Mouse (Mus musculus): ENCODE measurements around the gene Ftl1-ps1.

Gene Ftl1-ps1

DNA sequence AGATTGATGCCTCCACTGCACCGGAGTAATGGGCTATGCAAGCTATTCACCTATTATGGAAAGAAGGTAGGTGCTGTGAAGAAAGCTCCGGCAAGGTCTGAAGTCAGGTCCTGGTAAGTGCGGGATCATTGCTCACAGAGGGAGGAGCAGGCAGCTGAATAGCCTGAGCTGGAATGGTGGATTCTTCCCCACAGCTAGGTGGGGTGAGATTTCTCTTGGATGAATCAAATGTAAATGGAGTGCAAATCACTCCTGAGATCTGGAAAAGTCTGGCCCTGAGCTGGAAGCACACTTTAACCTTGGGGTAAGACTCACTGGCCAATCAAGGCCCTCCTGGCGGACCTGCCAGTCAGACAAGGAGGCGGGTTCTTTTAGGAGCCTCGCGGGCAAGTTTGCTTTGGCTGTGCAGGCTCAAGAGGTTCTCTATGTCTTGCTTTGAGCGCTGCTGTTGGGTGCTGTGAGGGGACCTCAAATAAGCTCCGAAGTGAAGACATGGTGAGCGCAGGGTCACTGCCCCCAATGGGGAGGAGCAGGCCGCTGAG is at the start of gene Ftl1-ps1:
Gene Ftl1-ps1 (plus strand): TSS at position 397 of the 542 bp plus-strand sequence.
- peak; percentile 3 for DNase-seq

DNA sequence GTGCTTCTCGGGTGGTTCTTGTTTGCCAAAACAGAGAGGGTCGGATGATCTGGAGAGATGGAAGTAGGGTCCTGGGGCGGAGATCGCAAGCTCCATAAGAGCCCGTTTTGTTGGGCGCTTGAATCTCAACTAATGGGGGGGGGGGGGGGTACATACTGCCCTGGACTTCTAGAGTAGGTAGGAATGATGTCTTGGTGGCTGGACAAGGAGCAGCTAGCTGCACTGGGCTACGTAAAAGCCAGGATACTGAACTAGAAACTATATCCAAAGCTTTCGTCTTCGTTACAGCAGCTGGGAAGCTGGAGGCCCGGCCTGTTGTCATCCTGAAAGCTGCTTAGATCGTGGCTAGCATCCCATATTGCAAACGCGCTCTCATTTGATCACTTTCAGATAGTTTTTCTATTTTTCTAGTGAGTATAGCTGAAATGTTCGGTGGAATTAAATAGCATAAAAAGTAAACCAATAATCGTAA is 49.0 kb upstream of the Ftl1-ps1 start:
- no peak for DNase-seq

DNA sequence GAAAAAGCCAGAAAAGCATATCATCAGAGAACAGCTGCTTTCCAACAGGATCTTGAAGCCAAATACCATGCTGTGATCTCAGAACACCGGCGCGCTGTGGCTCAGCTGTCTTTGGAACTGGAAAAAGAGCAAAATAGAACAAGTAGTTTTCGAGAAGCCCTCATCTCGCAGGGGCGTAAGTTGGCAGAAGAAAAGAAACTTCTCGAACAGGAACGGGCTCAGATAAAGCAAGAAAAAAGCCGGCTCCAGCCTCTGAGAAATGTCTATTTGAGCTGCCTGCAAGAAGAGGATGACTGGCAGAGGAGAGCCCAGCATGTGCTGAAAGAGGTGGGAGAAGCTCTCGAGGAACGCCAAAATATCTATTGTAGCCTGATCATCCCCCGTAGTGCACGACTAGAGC is 43.0 kb upstream of the Ftl1-ps1 start:
- DNase-seq: no peak

DNA sequence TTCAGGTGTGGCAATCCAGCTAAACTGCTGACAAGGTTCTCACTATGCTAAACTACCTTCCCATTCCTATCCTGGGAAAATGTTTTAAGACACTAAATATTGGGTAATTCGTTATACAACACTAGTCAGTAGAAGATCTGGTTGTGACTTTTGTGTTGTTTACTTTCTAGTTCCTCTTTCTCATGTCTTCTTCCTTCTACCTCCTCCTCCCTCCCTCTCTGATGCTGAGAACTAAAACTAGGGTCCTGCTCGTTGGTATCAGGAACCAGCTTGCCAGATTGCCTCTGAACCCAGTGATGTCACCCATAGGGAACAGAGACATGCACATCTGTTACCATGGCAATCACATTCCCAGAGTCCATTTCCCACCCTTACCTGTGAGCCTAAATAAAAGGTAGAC is 37.3 kb upstream of the Ftl1-ps1 start:
- no peak for DNase-seq

DNA sequence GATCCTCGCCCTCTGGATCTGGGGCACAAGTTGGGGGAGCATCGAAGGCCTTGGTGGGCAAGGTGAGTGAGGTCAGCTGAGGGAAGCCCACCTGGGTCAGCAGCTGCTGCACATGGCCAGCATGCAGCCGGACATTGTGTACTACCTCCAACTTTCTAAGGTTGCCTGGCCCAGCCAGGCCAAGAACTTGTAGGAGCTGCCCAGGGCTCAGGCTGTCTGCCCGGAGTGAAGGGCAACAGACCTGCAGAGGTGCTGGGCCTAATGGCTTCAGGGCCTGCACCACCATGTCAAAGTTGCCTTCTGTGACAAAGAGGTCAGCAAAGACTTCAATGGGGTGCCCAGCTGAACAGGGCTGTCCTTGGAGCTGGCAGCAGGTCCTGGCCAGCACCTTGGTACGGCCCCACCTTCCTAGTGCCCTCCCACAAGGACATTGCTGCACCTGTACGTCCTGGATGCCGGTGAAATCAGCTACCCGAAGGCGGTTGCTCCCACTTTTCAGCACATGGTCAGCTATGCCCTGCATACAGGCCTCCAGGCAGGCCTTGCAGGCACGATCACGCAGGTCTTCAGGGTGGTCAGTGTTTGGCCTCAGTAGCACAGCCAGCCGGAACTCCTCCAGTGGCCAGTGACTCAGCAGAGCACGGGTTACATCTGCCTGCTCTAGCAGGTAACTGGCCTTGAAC is 36.2 kb upstream of the Ftl1-ps1 start:
- peak; percentile 39 for DNase-seq

DNA sequence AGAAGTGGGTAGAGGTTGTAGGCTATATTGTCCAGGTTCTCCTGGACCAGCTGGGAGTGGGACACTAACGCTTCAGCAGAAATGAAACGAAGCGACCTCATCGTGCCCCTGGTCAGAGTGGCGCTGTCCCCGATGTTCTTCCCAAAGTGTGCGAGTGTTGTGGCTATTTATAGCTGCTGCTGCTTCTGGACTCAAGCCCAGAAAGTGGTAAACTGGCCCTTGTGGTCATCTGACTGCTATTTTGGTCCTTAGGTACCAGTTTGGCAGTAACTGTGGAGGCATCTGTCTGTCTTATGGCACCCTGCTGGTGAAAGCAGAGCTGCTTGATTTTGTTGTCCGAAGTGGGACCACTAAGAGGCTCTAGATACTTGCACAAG is 35.6 kb upstream of the Ftl1-ps1 start, which contains the start of gene Lrrc14b:
Gene Lrrc14b (minus strand): TSS at position 147 of the 377 bp plus-strand sequence.
- peak; percentile 52 for DNase-seq

DNA sequence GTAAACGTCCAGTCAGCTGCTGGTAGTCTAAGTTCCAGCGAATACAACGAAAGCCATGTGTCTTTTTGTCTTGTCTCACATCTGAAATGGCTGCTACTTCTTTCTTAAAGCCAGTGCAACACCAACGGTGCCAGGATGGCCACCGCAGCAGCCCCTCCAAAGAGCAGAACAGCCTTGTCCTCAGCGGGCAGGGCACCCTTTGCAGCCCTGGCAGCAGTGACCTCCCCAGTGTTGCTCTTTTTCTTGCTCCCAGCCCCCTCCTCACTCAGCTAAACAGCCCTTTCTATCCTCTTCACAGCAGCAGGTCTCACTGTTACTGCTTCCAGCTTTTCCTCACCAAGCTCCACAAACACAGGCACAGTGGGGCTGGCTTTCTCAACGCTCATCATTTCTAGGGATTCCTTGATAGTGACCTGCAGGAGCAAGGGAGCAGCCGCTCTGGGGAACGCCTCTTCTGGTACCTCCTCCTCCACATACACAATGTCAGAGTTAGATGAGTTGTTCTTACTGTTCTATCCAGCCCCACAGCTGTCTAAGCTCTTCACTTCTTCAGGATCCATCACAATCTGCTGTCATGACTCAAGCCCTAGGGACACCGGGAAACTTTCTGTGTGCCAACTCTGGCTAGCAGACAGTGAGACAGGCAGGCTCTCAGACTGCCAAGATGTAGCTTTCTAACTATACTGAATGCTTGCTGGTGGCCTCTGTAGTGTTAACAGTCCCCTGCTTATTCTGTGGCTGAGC is 17.8 kb upstream of the Ftl1-ps1 start:
- DNase-seq: no peak

DNA sequence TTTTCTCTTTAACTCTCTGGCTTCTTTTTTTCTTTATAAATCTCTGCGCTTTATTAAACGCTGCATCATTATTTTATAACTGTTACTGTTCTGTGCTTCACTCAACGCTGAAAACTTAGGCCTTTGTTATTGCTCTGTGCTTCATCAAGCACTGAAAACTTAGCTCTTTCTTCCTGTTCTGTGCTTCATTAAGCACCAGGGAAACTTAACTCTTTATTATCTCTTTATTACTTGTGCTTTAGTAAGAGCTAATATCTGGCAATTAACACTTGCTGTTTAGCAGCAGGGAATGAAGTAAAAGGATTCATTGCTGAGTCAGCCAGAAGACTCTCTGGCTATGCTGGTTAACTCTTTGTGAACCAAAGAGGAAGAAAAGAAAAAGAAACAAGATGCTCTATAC is 17.2 kb upstream of the Ftl1-ps1 start:
- DNase-seq: no peak

DNA sequence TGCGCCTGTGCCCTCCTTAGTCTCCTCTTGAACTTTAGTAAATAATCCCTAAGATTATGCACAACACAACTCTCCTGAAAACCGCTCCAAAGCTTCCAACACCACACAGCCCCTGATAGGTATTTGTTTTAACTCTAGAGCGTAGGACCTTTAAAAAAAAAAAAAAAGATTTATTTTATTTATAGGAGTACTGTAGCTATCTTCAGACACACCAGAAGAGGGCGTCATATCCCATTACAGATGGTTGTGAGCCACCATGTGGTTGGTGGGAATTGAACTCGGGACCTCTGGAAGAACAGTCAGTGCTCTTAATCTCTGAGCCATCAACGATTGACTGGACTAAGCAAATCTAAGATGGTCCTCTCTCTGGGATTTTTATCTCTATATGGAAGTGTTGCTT is 9.8 kb upstream of the Ftl1-ps1 start:
- no peak for DNase-seq

DNA sequence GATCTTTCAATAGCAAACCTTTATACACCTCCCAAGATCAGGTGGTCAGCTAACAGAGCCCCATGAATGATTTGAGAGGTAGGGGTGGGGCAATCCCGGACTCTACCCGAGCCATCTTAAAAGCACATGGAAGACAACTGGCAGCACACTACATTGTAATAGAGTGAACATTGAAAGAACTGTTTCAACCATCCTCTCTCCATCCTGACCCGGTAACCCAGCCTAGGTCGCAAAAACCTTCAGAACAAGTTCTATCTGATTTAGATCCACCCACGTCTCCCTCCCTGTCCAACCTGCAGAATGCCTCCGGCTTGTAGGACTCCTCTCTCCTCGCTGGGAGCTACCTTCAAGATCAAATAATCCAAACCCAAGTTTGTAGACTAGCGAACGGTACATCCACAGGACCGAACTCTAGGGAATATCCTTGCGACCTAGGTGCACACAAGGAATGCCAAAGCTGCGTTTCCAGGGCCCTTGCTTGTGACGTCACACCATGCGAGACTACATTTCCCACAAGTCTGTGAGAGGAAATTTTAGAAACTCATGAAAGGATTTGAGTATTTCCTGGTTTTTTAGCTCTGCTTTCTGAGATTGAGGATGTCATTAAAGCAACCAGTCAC is 9.0 kb upstream of the Ftl1-ps1 start, which contains the start of gene Zfp72:
Gene Zfp72 (minus strand): TSS at position 466 of the 620 bp plus-strand sequence.
- peak; percentile 85 for DNase-seq

DNA sequence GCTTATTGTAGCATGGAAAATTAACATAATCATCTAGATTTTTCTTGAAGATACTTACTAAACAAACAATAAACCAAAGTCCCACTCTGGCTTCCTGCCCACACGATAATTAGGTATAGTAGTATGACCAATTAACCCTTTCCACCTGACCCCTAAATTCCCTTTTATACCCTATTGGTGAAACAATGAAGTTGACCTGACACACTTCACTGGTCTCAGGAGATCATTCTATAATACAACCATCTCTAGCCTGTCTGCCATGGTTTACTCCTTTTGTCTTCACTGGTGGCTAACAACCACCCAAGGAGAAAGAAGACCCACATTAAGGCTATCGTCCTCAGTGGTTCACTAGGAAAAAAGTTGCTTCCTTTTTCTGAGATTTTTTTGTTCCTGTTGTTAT is 8.3 kb upstream of the Ftl1-ps1 start:
- peak; percentile 15 for DNase-seq

DNA sequence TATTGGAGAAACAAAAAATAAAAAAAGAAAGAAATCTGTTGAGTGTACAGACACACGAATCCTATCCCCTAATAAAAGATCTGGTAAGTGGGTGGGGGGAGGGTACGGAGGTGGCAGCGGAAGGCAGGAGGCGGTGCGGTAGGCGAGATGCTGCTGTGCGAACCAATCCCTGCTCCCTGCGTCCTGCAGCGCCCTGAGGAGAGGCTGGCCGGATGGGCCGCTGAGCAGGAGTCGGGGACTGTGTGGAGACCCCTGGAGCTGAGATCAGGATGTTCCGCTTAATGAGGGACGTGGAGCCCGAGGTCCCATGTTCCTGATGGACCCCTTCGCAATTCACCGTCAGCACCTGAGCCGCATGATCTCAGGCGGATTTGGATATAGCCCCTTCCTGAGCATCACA is 40.4 kb downstream of the Ftl1-ps1 start:
- no peak for DNase-seq

Measured in kidney, adult 9 months (tissue).